Mouse (Mus musculus): ENCODE results near the gene Dusp7. TPM values are rescaled to one million over a fixed set of nuclear protein-coding genes. Genes with fewer than 3 reads are reported as not detected.
A peak's percentile ranks its signal among the peaks of the same experiment; 100 is the strongest.

The Dusp7 gene
- polyA plus RNA-seq (2016; fragmentation: Nextera tagmentation; extraction: Ambion mirVana), result 12.1 and 16.3 TPM in 2 replicates

GRCm38 (mm10) chr9:106368112-106368717 lies at the start of gene Dusp7:
Dusp7 (plus strand) TSS chr9:106368632.
- Histone ChIP-seq H3K9me3 (no peaks in the 10 kb centered on the region), H3K4me2 (peak within 1 kb of the TSS; percentile 86), H3K4me3 (replicated peaks) (peak within 1 kb of the TSS; percentile 89), H3K4me1 (peaks cover 54% of the 10 kb centered on the region), H3K27ac (peak within 1 kb of the TSS; percentile 97), H3K27me3 (peaks cover 6% of the 10 kb centered on the region; the same call in 1 of the 2 replicates), H3K9ac (peak within 1 kb of the TSS; percentile 94), H3K36me3 (replicated peaks) (peaks cover 23% of the 10 kb centered on the region)
- peak; percentile 84 for ATAC-seq (ENCODE audit: low FRiP score)
- WGBS, result under 1% methylated on average over 39 of the region's 57 CpGs

- Histone ChIP-seq H3K4me2 (no peak overlapping the region), H3K27ac (no peak overlapping the region)
Measured at GRCm38 (mm10) chr9:106319095-106319494, 49.3 kb upstream of the Dusp7 start.

DNA sequence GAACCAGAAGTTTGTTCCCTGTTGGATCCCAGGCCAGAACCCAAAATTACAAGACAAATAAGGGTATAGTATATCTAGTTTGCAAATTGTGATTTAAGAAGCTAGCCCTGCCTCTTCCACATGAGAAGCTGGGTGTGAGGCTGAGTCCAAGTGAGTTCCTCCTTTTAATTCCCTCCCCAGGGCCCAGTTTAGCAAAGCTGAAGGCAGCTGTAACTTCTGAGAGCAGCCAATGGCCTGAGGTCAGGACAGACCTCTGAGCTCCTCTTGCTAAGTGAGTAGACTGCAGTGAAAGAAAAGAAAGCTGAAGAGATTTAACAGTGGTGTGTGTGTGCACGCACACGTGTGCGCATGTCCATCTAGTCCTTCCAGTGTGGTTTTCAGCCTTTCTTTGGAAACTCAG lies 45.9 kb upstream of the Dusp7 start:
- Histone ChIP-seq H3K27ac (0 out of 2 replicates have a peak overlapping the region, but pooled peaks have one; percentile 21), H3K9ac (no peak overlapping the region), H3K4me1 (peaks cover 7% of the 10 kb centered on the region), H3K27me3 (no peaks in the 10 kb centered on the region), H3K36me3 (replicated peaks) (no peaks in the 10 kb centered on the region), H3K4me3 (replicated peaks) (no peak overlapping the region), H3K4me2 (no peak overlapping the region), H3K9me3 (no peaks in the 10 kb centered on the region)
- ATAC-seq (ENCODE audit: low FRiP score), result no peak
- WGBS, result 80% methylated on average over 3 of the region's 3 CpGs

More at GRCm38 (mm10) chr9:106319095-106319494, 49.3 kb upstream of the Dusp7 start:
- Histone ChIP-seq H3K4me3 (replicated peaks) (no peak overlapping the region), H3K4me1 (peaks cover 4% of the 10 kb centered on the region; the same call in 1 of the 2 replicates), H3K9ac (no peak overlapping the region), H3K27me3 (no peaks in the 10 kb centered on the region), H3K9me3 (no peaks in the 10 kb centered on the region), H3K36me3 (replicated peaks) (no peaks in the 10 kb centered on the region)
- no peak for ATAC-seq (ENCODE audit: low FRiP score)
- 75% methylated on average over 2 of the region's 2 CpGs for WGBS

GRCm38 (mm10) chr9:106326241-106326640 lies 42.2 kb upstream of the Dusp7 start:
- H3K4me3 ChIP-seq (replicated peaks), result no peak overlapping the region

GRCm38 (mm10) chr9:106327125-106327809 lies 41.2 kb upstream of the Dusp7 start:
- 74% methylated on average over 8 of the region's 8 CpGs for WGBS

More at GRCm38 (mm10) chr9:106326241-106326640, 42.2 kb upstream of the Dusp7 start:
- Histone ChIP-seq H3K9me3 (no peaks in the 10 kb centered on the region), H3K4me2 (no peak overlapping the region), H3K27ac (no peak overlapping the region), H3K9ac (no peak overlapping the region), H3K4me1 (peaks cover 8% of the 10 kb centered on the region), H3K36me3 (replicated peaks) (no peaks in the 10 kb centered on the region; the same call in 1 of the 2 replicates), H3K27me3 (no peaks in the 10 kb centered on the region)
- 77% methylated on average over 8 of the region's 8 CpGs for WGBS
- no peak for ATAC-seq (ENCODE audit: low FRiP score)

GRCm38 (mm10) chr9:106328068-106328610 lies 40.3 kb upstream of the Dusp7 start:
- H3K4me3 ChIP-seq (replicated peaks), result no peak overlapping the region
- no peak overlapping the region for H3K4me2 ChIP-seq
- H3K9me3 ChIP-seq, result no peaks in the 10 kb centered on the region
- H3K27ac ChIP-seq, result no peak overlapping the region
- no peak for ATAC-seq (ENCODE audit: low FRiP score)
- H3K36me3 ChIP-seq (replicated peaks), result no peaks in the 10 kb centered on the region; the same call in 1 of the 2 replicates
- H3K9ac ChIP-seq, result no peak overlapping the region
- WGBS, result 84% methylated on average over 7 of the region's 7 CpGs
- H3K27me3 ChIP-seq, result no peaks in the 10 kb centered on the region
- peaks cover 9% of the 10 kb centered on the region; the same call in 1 of the 2 replicates for H3K4me1 ChIP-seq

More at GRCm38 (mm10) chr9:106327125-106327809, 41.2 kb upstream of the Dusp7 start:
- no peak overlapping the region for H3K9ac ChIP-seq
- H3K36me3 ChIP-seq (replicated peaks), result no peaks in the 10 kb centered on the region; the same call in 1 of the 2 replicates
- no peak overlapping the region for H3K4me2 ChIP-seq
- peaks cover 13% of the 10 kb centered on the region for H3K4me1 ChIP-seq
- H3K4me3 ChIP-seq (replicated peaks), result no peak overlapping the region
- H3K27ac ChIP-seq, result no peak overlapping the region
- no peak for ATAC-seq (ENCODE audit: low FRiP score)
- H3K9me3 ChIP-seq, result no peaks in the 10 kb centered on the region
- no peaks in the 10 kb centered on the region for H3K27me3 ChIP-seq

DNA sequence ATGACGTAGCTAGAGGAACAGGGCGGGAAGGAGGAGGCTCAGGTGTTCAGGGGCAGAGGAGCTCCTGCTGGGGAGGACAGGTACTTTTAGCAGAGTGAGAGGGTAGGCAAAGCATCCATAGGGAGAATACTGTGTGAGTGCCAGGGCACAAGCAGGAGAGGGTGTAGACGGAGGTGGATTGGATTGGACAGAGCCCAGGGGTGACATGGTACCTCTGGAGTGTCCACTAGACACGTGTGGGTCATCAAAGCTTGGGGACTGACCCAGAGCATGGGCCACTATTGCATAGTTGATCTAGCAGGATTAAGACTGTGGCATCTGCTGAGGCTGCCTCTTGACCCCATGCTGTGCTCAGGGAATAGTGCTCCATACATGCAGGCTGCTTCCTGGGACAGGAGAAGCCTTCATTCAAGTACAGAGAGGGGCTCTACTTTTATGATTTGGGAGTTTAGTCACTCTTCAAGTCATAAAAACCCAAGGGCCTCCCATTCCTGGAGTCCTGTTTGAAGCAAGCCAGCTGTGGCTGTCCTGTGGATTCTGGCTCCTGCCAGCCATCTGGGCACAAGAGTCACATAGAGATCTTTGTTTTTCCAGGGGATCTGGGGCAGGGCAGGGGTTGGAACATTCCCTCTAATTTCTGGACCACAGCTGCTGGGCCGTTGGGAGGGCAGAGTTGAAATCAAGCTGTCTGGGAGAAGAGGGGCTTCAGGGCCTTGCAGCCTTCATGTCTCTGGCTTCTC lies 39.5 kb upstream of the Dusp7 start:
- no peak overlapping the region for H3K4me2 ChIP-seq
- WGBS, result 78% methylated on average over 5 of the region's 5 CpGs
- H3K4me3 ChIP-seq (replicated peaks), result no peak overlapping the region
- H3K4me1 ChIP-seq, result peaks cover 9% of the 10 kb centered on the region; the same call in 1 of the 2 replicates
- H3K27ac ChIP-seq, result no peak overlapping the region
- H3K9me3 ChIP-seq, result no peaks in the 10 kb centered on the region
- no peak for ATAC-seq (ENCODE audit: low FRiP score)
- no peaks in the 10 kb centered on the region; the same call in 1 of the 2 replicates for H3K36me3 ChIP-seq (replicated peaks)
- H3K27me3 ChIP-seq, result no peaks in the 10 kb centered on the region
- H3K9ac ChIP-seq, result no peak overlapping the region

- 82% methylated on average over 3 of the region's 3 CpGs for WGBS
- H3K27me3 ChIP-seq, result no peaks in the 10 kb centered on the region
- ATAC-seq (ENCODE audit: low FRiP score), result no peak
- H3K4me3 ChIP-seq (replicated peaks), result no peak overlapping the region
- H3K36me3 ChIP-seq (replicated peaks), result no peaks in the 10 kb centered on the region; the same call in 1 of the 2 replicates
- H3K4me1 ChIP-seq, result peaks cover 15% of the 10 kb centered on the region
- H3K9ac ChIP-seq, result no peak overlapping the region
- no peak overlapping the region for H3K4me2 ChIP-seq
- no peaks in the 10 kb centered on the region for H3K9me3 ChIP-seq
- no peak overlapping the region for H3K27ac ChIP-seq
Measured at GRCm38 (mm10) chr9:106332746-106333145, 35.7 kb upstream of the Dusp7 start.

GRCm38 (mm10) chr9:106337620-106338019 lies 30.8 kb upstream of the Dusp7 start:
- H3K4me3 ChIP-seq (replicated peaks), result no peak overlapping the region
- 79% methylated on average over 9 of the region's 9 CpGs for WGBS
- peaks cover 51% of the 10 kb centered on the region for H3K4me1 ChIP-seq
- H3K27me3 ChIP-seq, result no peaks in the 10 kb centered on the region; the same call in 1 of the 2 replicates
- ATAC-seq (ENCODE audit: low FRiP score), result no peak
- H3K9me3 ChIP-seq, result no peaks in the 10 kb centered on the region
- no peaks in the 10 kb centered on the region for H3K36me3 ChIP-seq (replicated peaks)
- H3K27ac ChIP-seq, result peak overlapping the region; percentile 88
- no peak overlapping the region for H3K4me2 ChIP-seq
- no peak overlapping the region for H3K9ac ChIP-seq

DNA sequence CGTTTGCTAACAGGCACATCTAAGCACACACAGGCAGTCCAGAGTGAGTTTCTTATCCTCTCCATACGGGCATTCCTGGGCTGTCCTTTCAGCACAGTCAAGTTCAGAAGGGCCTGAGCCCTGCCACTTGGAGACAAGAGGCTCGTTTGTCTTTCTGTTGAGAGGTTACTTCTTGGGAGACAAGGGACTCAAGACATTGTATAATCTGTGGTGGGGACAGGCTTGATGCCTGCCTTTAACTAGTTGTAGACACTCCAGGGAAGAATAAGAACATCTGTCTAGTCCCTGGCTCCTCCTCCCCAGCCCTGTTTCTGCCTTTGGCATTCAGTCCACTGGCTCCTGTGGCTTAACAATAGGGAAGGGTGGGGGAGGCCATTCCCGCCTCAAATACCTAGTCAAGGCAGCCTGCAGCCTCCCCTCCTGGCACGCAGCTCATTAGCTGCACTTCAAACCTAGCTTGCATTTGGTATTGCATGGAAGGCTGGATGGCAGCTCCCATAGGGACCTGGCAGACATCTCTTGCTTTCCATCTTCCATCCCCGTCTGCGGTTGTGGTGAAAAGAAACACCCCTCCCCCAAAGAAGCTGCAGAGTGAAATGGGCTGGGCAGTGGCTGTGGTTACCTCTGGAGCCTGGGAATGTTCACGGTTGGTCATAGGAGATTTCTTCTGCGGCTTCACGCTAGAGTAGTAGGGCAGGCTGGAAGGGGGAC lies 29.8 kb upstream of the Dusp7 start:
- peak overlapping the region; percentile 88 for H3K27ac ChIP-seq
- peak overlapping the region; percentile 17; the same call in 1 of the 2 replicates for H3K9ac ChIP-seq
- H3K9me3 ChIP-seq, result no peaks in the 10 kb centered on the region
- peaks cover 51% of the 10 kb centered on the region for H3K4me1 ChIP-seq
- peak overlapping the region; percentile 31 for H3K4me2 ChIP-seq
- H3K36me3 ChIP-seq (replicated peaks), result no peaks in the 10 kb centered on the region
- H3K27me3 ChIP-seq, result no peaks in the 10 kb centered on the region; the same call in 1 of the 2 replicates
- H3K4me3 ChIP-seq (replicated peaks), result no peak overlapping the region
- WGBS, result 5% methylated on average over 10 of the region's 10 CpGs
- peak; percentile 81 for ATAC-seq (ENCODE audit: low FRiP score)

DNA sequence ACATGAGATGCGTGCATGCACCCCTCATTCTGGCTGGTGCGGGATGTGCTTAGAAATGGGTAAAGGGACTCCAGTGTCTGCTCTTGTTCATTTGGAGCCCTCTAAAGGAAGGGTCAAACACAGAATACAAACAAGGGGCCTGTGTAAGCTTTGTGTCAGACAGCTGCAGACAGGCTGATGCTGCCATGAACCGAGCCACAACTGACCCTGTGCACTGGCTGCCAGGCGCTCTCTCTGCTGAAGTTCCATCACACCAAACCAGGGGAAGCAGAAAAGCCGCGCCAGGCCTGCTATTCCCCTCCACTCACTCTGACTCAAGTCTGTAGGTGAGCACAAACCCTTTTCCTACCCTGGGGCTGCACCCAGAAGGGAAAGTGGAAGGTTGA lies 29.3 kb upstream of the Dusp7 start:
- Histone ChIP-seq H3K4me3 (replicated peaks) (no peak overlapping the region), H3K4me1 (peaks cover 51% of the 10 kb centered on the region), H3K27me3 (no peaks in the 10 kb centered on the region; the same call in 1 of the 2 replicates), H3K4me2 (peak overlapping the region; percentile 31), H3K9ac (peak overlapping the region; percentile 17; the same call in 1 of the 2 replicates), H3K9me3 (no peaks in the 10 kb centered on the region), H3K27ac (peak overlapping the region; percentile 88), H3K36me3 (replicated peaks) (no peaks in the 10 kb centered on the region)
- 36% methylated on average over 6 of the region's 6 CpGs for whole genome bisulfite sequencing
- peak; percentile 21; the same call in 1 of the 2 replicates for ATAC-seq (ENCODE audit: low FRiP score)

Data from forebrain, embryonic 12.5 days (tissue).